Mouse (Mus musculus) forebrain, embryonic 10.5 days (tissue): ENCODE data around the gene Olfr279. TPM values are rescaled to one million over a fixed set of nuclear protein-coding genes. Genes with fewer than 3 reads are reported as not detected.

Source experiments
- DNase-seq: peaks from one replicate; pipeline ENCODE4 v3.0.0-alpha.2; 2017; ENCODE audit warnings: low spot score; ENCODE audit errors: extremely low spot score
- H3K27ac ChIP-seq: fragments of 300-500 bp; sonication (generic); 2 replicates; pipeline ENCODE4 v1.5.1; 2016; ENCODE audit warnings: mild to moderate bottlenecking
- H3K27me3 ChIP-seq: fragments of 300-500 bp; sonication (generic); 2 replicates; pipeline ENCODE4 v1.6.1; 2016; ENCODE audit warnings: mild to moderate bottlenecking; ENCODE audit not compliant: poor library complexity, severe bottlenecking
- H3K36me3 ChIP-seq: fragments of 300-500 bp; sonication (generic); replicated peaks from 2 replicates; pipeline ENCODE4 v1.6.1; 2016; ENCODE audit warnings: mild to moderate bottlenecking, moderate library complexity
- H3K4me1 ChIP-seq: fragments of 300-500 bp; sonication (generic); 2 replicates; pipeline ENCODE4 v1.6.1; 2016
- H3K4me3 ChIP-seq: fragments of 300-500 bp; sonication (generic); 2 replicates; pipeline ENCODE4 v1.5.1; 2016; ENCODE audit warnings: mild to moderate bottlenecking, moderate library complexity
- H3K9me3 ChIP-seq: fragments of 300-500 bp; sonication (generic); 2 replicates; pipeline ENCODE4 v1.6.1; 2016; ENCODE audit warnings: mild to moderate bottlenecking, moderate library complexity
- WGBS: fragments of 180-500 bp; shearing (Covaris S2); methylation state at CpG from one replicate; pipeline ENCODE4 v1.1.7; 2016; 5-methylcytosine and 5-hydroxymethylcytosine counted together
- microRNA-seq: library from miRNA; unstranded; fragments of <30 nt; microRNA quantifications from one replicate; pipeline ENCODE4, GENCODE M21; 2017
- polyA plus RNA-seq: library from polyadenylated mRNA; unstranded; fragments of >200 nt; fragmentation: Nextera tagmentation; extraction: Ambion mirVana; gene quantifications from 2 replicates; pipeline ENCODE4 v1.2.1, GENCODE M21; 2016

Olfr279 gene
- polyA plus RNA-seq, 1 experiment from 2014 or later = not detected

- no peak overlapping the region for H3K4me3 ChIP-seq
- peaks cover 56% of the 10 kb centered on the region for H3K36me3 ChIP-seq
- no peaks in the 10 kb centered on the region for H3K27me3 ChIP-seq
- no peaks in the 10 kb centered on the region for H3K9me3 ChIP-seq
- H3K4me1 ChIP-seq = peaks cover 17% of the 10 kb centered on the region
- H3K27ac ChIP-seq = no peak overlapping the region
- DNase-seq = no peak
- 90% methylated on average over 8 of the region's 8 CpGs for WGBS
Measured at GRCm38 (mm10) chr15:98536828-98537510, 44.8 kb downstream of the Olfr279 start.

GRCm38 (mm10) chr15:98537923-98538322, 45.7 kb downstream of the Olfr279 start:
- peaks cover 7% of the 10 kb centered on the region for H3K4me1 ChIP-seq
- WGBS = 80% methylated on average over 4 of the region's 4 CpGs
- no peak for DNase-seq
- H3K4me3 ChIP-seq = no peak overlapping the region
- no peak overlapping the region for H3K27ac ChIP-seq
- no peaks in the 10 kb centered on the region for H3K9me3 ChIP-seq
- no peaks in the 10 kb centered on the region for H3K27me3 ChIP-seq
- H3K36me3 ChIP-seq = peaks cover 56% of the 10 kb centered on the region

- Histone ChIP-seq H3K27me3 (no peaks in the 10 kb centered on the region), H3K36me3 (peaks cover 86% of the 10 kb centered on the region), H3K4me3 (no peak overlapping the region), H3K4me1 (no peaks in the 10 kb centered on the region), H3K27ac (no peak overlapping the region), H3K9me3 (no peaks in the 10 kb centered on the region)
- no peak for DNase-seq
- WGBS = 94% methylated on average over 6 of the region's 6 CpGs
Measured at GRCm38 (mm10) chr15:98541064-98541463, 48.9 kb downstream of the Olfr279 start.

DNA sequence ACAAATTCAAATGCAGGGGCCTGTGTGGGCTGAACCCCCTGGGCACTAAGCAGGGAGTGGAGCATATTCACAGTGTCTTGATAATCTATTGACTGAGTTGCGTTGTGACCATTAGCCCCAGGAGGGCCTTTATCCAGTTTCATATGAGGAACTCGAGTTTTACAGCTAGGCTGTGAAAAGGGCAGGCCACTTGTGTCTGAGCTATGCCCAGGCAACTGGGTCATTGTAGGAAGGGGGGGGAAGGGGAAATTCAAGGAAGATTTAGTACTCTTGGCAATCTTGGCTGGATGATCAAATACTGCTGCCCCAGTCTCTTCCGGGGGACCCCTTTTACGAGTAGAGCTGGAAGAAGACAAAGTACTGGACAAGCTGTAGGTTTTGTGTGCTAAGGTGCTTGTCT, 51.1 kb downstream of the Olfr279 start:
- H3K9me3 ChIP-seq = no peaks in the 10 kb centered on the region
- WGBS = 93% methylated on average over 4 of the region's 4 CpGs
- no peaks in the 10 kb centered on the region for H3K4me1 ChIP-seq
- H3K4me3 ChIP-seq = no peak overlapping the region
- no peak overlapping the region for H3K27ac ChIP-seq
- DNase-seq = no peak
- H3K36me3 ChIP-seq = peaks cover 96% of the 10 kb centered on the region
- H3K27me3 ChIP-seq = no peaks in the 10 kb centered on the region

- no peak overlapping the region for H3K27ac ChIP-seq
- no peaks in the 10 kb centered on the region for H3K9me3 ChIP-seq
- no peaks in the 10 kb centered on the region for H3K27me3 ChIP-seq
- no peak for DNase-seq
- peaks cover 2% of the 10 kb centered on the region; the same call in 1 of the 2 replicates for H3K4me1 ChIP-seq
- H3K4me3 ChIP-seq = no peak overlapping the region
- WGBS = 97% methylated on average over 3 of the region's 3 CpGs
- H3K36me3 ChIP-seq = peaks cover 100% of the 10 kb centered on the region
Measured at GRCm38 (mm10) chr15:98545151-98545550, 52.9 kb downstream of the Olfr279 start.

DNA sequence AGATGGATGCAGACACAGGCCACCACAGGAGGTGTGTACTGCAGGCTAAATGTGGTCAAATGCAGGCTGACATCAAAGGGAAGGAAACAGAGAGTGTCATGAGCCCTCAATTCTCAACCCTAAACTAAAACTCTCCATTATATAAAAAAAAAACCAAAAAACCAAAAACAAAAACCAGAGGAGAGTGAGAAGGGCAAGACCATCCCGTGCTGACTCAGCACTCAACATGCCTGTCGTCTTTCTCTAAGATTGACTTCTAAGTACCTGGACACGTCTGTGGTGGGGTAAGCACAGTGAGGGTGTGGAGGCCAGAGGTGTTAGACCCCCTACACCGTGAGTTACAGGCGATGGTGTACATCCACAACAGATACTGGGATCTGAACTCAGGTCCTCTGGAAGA, 54.6 kb downstream of the Olfr279 start:
- DNase-seq = no peak
- no peak overlapping the region for H3K27ac ChIP-seq
- H3K4me3 ChIP-seq = no peak overlapping the region
- peaks cover 4% of the 10 kb centered on the region; the same call in 1 of the 2 replicates for H3K4me1 ChIP-seq
- no peaks in the 10 kb centered on the region for H3K9me3 ChIP-seq
- no peaks in the 10 kb centered on the region for H3K27me3 ChIP-seq
- 96% methylated on average over 5 of the region's 5 CpGs for WGBS
- peaks cover 100% of the 10 kb centered on the region for H3K36me3 ChIP-seq

Small RNA genes within 50 kb of the gene (microRNA-seq; reads per million reads assigned to microRNA genes)
- gene Mir1291 = 0.90 reads per million

Other genes starting within 250 kb of the Olfr279 start
- not detected in 2 replicates for gene H1fnt, start 235.1 kb upstream of the Olfr279 start, polyA plus RNA-seq
- gene Zfp641, start 196.2 kb upstream of the Olfr279 start, polyA plus RNA-seq = 0.47 and 0.58 TPM in 2 replicates
- not detected in 2 replicates for gene Olfr285, start 175.0 kb upstream of the Olfr279 start, polyA plus RNA-seq
- gene Olfr284, start 151.4 kb upstream of the Olfr279 start, polyA plus RNA-seq = not detected in 2 replicates
- gene Olfr283, start 111.5 kb upstream of the Olfr279 start, polyA plus RNA-seq = not detected in 2 replicates
- not detected in 2 replicates for gene Olfr282, start 61.2 kb upstream of the Olfr279 start, polyA plus RNA-seq
- not detected in 2 replicates for gene Olfr281, start 39.8 kb upstream of the Olfr279 start, polyA plus RNA-seq
- not detected in 2 replicates for gene OR5BS1P, start 22.5 kb upstream of the Olfr279 start, polyA plus RNA-seq
- 0.49 TPM in 1 of 2 replicates, not detected in the other for gene Lalba, start 9.7 kb upstream of the Olfr279 start, polyA plus RNA-seq
- 144 and 145 TPM in 2 replicates for gene Kansl2, start 41.9 kb downstream of the Olfr279 start, polyA plus RNA-seq
- 59.8 and 62.0 TPM in 2 replicates for gene Ccnt1, start 78.5 kb downstream of the Olfr279 start, polyA plus RNA-seq
- gene 4930415O20Rik, start 78.6 kb downstream of the Olfr279 start, polyA plus RNA-seq = 0.29 TPM in 1 of 2 replicates, not detected in the other
- gene Adcy6, start 117.7 kb downstream of the Olfr279 start, polyA plus RNA-seq = 9.4 and 11.9 TPM in 2 replicates
- gene Cacnb3, start 138.4 kb downstream of the Olfr279 start, polyA plus RNA-seq = 19.9 and 21.7 TPM in 2 replicates
- gene Ddx23, start 170.5 kb downstream of the Olfr279 start, polyA plus RNA-seq = 27.3 and 28.5 TPM in 2 replicates
- 1.8 and 2.2 TPM in 2 replicates for gene Rnd1, start 185.1 kb downstream of the Olfr279 start, polyA plus RNA-seq
- 0.86 and 0.90 TPM in 2 replicates for gene Ccdc65, start 215.8 kb downstream of the Olfr279 start, polyA plus RNA-seq
- 16.7 and 17.1 TPM in 2 replicates for gene Fkbp11, start 235.8 kb downstream of the Olfr279 start, polyA plus RNA-seq